Mouse (Mus musculus) forelimb bud, embryonic 11.5 days (tissue): ENCODE measurements at regions not wholly inside any gene's neighbourhood (a gene's known extent, or its start where the extent isn't known, plus 50 kb on each side); places are given as distances from the start of the nearest gene placed in this dataset.

Experiments
- DNase-seq: peaks from one replicate; pipeline ENCODE4 v3.0.0-alpha.2; 2012; ENCODE audit warnings: low read depth, low spot score

DNA sequence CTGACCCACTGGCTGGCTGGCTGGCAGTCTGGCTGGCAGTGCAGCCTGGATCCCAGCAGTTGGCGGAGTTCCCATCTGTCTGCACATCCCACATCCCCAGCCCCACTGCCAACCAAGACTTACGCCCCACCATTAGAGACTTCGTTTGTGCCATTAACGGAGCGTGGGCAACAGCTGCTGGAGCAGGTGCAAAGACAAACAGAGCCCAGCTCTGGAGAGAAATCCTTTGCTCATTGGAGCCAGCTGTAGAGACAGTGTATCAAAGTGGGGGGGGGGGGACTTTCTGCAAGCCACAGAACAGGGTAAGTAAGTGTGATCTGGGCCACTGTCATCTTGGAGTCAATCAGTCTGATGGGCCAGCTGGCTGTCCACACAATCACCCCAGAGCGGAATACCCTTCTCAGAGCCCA, 52.3 kb downstream of the Rplp1 start:
- DNase-seq, result no peak

DNA sequence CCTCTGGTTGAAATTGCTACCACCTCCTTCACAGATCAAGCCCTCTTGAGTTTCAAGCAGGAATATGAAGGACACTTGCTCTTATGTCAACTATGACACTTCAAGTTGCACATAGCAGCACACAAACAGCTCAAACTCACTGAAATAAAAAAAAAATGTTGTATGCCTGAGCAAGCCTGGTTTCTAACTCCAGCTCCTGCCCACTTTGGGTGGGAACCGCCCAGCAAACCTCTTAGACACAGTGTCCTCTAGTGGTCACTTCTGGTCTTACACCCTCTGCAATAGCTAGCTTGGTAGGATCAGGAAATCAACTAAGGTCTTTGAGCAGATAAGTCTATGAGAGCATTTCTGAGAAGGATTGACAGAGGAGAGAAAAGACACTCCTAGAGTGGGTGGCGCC, 54.2 kb downstream of the Rplp1 start:
- peak; percentile 76 for DNase-seq

- DNase-seq, result no peak
Observed at GRCm38 (mm10) chr9:61859438-61859837, 54.9 kb downstream of the Rplp1 start.

DNA sequence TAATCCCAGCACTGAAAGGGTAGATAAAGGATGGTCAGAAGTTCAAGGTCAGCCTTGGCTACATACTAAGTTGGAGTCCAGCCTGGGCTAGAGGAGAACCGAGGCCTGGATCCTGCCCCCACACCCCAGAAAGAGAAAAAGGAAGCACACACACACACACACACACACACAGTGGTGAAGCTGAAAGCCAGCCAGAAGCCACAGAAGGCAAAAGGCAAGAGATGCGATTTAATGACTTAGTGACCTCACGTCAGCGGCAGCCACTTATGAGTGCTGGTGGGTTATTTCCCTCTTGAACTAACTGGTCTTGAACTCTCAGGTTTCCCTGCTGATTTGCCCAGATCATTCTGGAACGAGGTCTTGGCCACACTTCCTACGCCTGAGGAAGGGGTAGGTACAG, 56.5 kb downstream of the Rplp1 start:
- DNase-seq, result no peak

DNA sequence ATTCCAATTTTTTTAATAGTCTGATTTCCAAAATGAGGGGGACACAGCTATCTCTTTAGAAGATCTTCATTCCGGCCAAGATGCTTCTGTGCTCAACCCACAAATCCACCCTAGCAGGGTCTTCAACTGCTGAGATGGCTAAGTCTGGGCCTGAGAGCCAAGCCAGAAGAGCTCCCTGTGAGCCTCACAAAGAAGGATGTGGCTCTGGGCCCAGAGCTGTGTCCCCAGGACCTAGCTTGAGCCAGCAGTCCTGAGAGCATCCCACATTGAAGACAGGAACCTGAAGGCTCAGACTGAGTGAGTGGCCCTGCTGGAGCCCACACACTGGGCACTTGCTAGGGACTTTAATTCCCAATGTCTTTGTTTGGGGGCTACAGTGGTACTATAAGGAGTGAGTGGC, 57.7 kb downstream of the Rplp1 start:
- DNase-seq, result no peak

GRCm38 (mm10) chr9:61855686-61856085, 58.7 kb downstream of the Rplp1 start:
- no peak for DNase-seq

DNA sequence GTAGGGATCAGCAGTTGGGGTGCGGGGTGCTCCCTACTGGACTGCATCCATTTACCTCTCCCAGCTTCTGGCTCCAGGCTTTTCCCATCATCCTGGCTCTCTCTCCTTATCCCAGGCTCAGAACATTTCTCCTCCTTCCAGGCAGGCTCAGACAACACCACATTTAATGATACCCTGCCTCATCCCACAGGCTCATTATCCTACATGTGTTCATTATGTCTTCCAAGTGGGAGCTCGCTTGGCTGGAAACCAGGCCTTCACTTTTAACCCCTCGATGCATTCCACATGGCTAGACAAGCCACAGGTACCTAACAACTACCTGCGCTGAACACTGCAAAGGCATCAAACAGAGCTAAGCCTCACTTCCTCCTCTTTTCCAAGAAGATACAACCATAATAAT, 60.5 kb downstream of the Rplp1 start:
- DNase-seq, result no peak

GRCm38 (mm10) chr9:61851331-61851730, 63.0 kb downstream of the Rplp1 start:
- DNase-seq, result no peak

GRCm38 (mm10) chr9:61848401-61848800, 65.9 kb downstream of the Rplp1 start:
- DNase-seq, result no peak

DNA sequence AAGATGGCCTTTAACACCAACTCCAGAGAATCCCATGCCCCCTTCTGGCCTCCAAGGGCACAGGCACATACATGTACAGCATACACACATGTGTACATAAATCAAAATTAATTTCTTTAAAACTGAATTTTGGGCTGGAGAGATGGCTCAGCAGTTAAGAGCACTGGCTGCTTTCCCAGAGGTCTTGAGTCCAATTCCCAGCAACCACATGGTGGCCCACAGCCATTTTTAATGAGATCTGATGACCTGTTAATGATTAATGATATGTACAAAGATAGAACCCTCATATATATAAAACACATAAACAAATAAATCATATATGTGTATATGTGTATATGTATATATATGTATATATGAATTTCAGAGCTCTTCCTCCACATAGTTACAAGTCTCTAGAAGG, 66.8 kb downstream of the Rplp1 start:
- DNase-seq, result no peak

DNA sequence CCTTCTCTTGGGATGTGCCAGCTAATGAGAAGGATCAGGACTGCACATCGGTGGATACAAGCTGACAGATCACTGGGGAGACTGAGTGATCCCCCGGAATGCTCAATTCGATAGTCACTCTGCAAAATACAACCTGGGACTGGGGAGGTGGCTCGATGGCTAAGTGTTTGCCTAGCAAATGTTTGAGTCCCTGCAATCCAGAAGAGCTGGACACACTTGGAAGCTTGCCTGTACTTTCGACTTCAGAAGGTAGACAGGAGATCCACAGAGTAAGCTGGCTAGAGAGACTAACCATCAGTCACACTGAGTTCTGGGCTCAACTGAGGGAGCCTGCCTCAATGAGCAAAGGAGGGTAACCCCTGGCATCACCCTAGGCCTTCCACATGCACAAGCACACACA, 69.7 kb downstream of the Rplp1 start:
- no peak for DNase-seq

- no peak for DNase-seq
Observed at GRCm38 (mm10) chr9:61844141-61844540, 70.2 kb downstream of the Rplp1 start.

DNA sequence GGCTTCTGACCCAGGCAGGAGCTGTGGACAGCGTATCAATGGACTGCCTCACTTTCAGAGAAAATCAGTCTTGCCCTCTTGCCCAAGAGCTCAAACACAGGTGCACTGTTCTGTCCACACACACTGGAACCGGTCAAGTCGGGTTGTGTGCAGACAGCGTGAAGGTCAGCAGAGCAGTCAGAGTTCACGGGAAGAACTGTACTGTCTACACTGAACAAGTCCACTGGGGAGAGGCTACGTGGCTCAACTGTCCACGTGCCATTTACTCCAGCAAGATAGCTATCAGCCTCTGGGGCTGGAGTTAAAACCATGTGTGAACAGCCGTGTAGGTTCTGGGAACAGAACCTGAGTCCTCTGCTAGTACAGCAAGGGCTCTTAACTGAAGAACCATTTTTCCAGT, 70.8 kb downstream of the Rplp1 start:
- no peak for DNase-seq

DNA sequence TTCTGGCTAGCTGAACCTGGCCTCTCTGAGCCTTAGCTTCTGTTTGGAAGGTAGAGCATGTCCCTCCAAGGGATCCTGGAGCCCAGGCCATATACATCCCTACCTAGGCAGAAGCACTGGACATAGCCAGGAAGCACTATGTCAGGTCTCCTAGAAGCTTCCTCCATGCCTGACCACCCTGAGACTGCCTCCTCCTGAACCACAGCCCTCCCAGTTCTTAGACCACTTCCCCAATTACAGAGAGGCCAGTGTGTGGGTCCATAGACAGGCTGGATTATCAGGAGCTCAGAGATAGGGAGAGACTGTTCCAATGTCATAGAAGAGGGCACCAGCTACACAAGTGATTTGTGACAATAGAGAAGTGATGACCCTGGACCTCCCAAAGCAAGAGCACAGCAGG, 72.0 kb downstream of the Rplp1 start:
- no peak for DNase-seq

- no peak for DNase-seq
Observed at GRCm38 (mm10) chr9:61841222-61841621, 73.1 kb downstream of the Rplp1 start.

- DNase-seq, result no peak
Observed at GRCm38 (mm10) chr9:61840353-61840752, 74.0 kb downstream of the Rplp1 start.

DNA sequence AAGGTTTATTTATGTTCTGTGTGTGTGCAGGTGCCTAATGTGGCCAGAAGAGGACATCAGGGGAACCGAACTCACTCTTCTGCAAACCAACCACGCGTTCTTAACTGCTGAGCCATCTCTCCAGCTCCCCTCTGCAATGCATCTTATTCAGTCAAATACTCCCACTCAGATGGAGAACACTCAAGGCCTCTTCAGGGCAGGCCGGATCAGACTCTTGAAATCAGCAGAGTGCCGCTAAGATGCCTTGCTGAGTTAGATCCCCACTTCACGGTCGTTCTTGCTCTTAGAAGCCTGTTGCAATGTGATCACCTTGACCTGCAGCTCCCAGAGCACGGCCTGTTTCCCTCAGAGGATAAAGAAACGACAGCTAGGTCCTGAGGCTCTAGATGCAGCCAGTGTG, 81.1 kb downstream of the Rplp1 start:
- DNase-seq, result no peak

GRCm38 (mm10) chr9:61830236-61830635, 84.1 kb downstream of the Rplp1 start:
- no peak for DNase-seq

DNA sequence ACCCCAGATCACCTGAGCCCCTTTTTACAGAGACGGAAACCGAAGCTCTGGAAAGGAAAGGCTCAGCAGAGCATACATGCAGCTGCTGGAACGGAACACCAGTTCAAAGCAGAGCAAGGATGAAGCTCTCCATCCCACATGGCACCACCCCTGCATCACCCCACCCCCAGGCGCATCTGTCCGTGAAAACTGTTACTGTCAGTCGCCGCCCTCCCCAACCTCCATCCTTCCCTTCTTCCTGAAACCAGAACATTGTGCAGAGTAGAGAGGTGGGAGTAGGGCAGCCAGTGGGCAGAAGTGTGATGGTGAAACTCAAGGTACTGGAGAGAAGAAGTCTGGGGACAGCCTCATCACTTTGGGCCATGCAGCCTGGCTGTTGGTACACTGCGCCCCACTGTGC, 84.6 kb downstream of the Rplp1 start:
- no peak for DNase-seq

DNA sequence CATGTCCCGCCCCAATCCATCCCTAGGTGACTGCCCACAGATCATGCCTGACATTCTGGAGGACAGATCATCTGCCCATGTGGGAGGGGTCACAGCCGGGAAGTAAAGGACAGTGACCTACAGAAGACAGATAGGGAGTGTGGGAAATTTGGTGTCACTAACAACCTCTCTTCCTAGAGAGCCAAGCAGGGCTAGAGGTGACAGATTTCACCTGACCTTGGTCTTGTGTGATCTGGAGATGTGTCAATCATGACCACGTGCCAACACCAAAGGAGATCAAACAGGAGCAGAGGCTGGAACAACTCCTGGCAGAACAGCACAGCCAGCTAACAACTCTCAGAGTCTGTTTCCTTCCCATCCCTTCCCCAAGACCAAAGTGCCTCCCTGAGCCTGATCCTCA, 85.0 kb downstream of the Rplp1 start:
- no peak for DNase-seq

DNA sequence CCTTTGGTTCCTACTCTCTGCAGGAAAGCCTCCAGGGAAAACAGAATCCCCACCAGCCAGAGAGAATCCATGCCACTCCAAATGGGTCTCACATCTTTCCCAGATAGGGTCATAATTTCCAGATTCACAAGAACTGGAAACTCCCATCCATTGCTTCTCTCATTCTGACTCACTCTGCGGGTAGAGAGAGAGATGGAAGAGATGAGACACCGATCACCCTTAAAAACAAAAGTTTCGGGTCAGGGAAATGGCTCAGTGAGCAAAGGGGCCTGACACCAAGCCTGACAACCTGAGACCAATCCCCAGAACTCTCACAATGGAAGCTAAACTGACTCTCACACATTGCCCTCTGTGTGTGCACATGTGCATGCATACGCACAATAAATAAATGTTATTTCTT, 86.6 kb downstream of the Rplp1 start:
- no peak for DNase-seq

DNA sequence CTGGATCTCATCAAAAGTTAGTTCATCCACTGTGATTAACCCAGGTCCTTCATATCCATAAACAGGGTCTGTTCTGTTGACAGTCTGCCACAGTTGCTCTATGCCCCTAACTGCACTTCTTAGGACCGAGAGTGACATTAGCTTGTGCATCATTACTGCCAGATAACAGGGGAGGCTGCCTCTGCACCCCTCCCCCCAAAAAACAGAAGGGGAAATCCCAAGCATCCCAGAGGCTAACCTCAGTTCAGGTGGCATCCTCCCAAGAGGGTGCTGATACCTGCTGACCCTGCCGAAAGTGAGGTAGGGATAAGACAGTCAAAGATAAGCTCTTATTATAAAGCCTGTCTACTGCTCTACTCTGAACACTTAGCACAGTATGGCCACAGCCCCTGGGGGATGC, 87.3 kb downstream of the Rplp1 start:
- DNase-seq, result no peak

DNA sequence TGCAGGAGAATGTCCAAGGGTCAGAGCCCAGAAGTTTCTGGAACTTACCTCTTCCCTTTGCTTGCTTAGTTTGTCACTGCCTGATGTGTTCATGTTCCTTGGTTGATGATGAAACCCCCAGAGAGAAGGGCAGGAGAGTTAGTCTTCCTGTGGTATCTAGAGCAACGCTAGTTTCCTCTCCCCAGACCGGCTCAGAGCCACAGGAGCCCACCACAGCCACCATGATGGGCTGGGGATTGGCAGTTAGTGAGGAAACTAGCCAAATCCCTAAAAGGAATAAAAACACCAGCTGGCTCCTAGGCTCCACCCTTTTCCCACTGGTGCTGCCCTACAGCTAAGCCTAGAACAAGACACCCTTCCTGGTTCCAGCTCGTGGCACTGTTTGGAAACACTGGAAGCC, 87.9 kb downstream of the Rplp1 start:
- no peak for DNase-seq

DNA sequence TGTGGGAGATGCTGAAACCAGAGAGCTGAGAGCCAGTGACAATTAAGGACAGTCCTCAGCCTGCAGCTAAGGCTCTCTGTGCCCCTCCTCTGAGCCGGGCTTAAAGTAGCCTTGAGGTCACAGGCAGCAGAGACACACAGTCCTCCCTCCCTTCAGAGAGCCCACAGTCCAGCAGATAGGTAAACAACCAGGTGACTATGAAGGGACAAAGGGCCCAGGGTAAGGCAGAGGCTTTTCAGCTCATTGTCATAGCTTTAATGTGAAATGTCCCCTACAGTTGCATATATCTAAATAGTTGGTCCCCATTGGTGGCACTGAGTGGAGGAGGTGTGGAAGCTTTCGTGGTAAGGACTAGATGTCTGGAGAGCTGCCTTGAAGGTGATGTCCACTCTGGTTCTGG, 88.5 kb downstream of the Rplp1 start:
- DNase-seq, result no peak

GRCm38 (mm10) chr9:61819836-61820235, 94.5 kb downstream of the Rplp1 start:
- DNase-seq, result no peak
